10 mouse cellular contexts compared by ENCODE assay signal in genomic region chr1:152578108-152578721, GRCm38 (mm10).
DNase-seq lines count a peak whose midpoint lies in the region; ATAC-seq lines count a peak whose summit lies in the region.
"Had no signal": no experiment of that assay in that cellular context is flagged by ENCODE, and none has a peak within 500 bp of the region (broad histone marks: within the 10 kb centered on the region; RNA-seq: fewer than 3 reads in every experiment).

No protein-coding gene starts in this region.

- ATAC-seq in heart, embryonic 13.5 days (ENCODE audit: extremely low read depth, insufficient number of reproducible peaks, low FRiP score, low TSS enrichment): no peak
- no peak for ATAC-seq in liver, embryonic 11.5 days (replicated peaks; ENCODE audit: low FRiP score)

- no peak overlapping the region for H3K9ac ChIP-seq in heart, embryonic 13.5 days
- no peak overlapping the region for H3K9ac ChIP-seq in liver, embryonic 11.5 days (ENCODE audit: low read depth, low read length)
- H3K9ac ChIP-seq: liver, embryonic 13.5 days had no signal

- H3K27ac ChIP-seq in heart, embryonic 13.5 days (replicated peaks): peak overlapping the region; percentile 17; the same call in 1 of the 2 replicates
- H3K27ac ChIP-seq in embryonic facial prominence, embryonic 10.5 days (replicated peaks): peak overlapping the region; percentile 71
- peak overlapping the region; percentile 67 for H3K27ac ChIP-seq in midbrain, embryonic 10.5 days (replicated peaks)
- no peak overlapping the region for H3K27ac ChIP-seq in liver, embryonic 11.5 days (ENCODE audit: low read depth, low read length)
- H3K27ac ChIP-seq: liver, embryonic 13.5 days had no signal

- H3K4me2 ChIP-seq in heart, embryonic 13.5 days: no peak overlapping the region
- no peak overlapping the region for H3K4me2 ChIP-seq in liver, embryonic 11.5 days
- H3K4me2 ChIP-seq: liver, embryonic 13.5 days had no signal

- peaks cover 87% of the 10 kb centered on the region for H3K4me1 ChIP-seq in heart, embryonic 13.5 days
- H3K4me1 ChIP-seq in embryonic facial prominence, embryonic 10.5 days: peaks cover 97% of the 10 kb centered on the region
- peaks cover 86% of the 10 kb centered on the region for H3K4me1 ChIP-seq in midbrain, embryonic 10.5 days
- H3K4me1 ChIP-seq in liver, embryonic 11.5 days (replicated peaks; ENCODE audit: control insufficient read depth, insufficient read depth, low read length): peaks cover 18% of the 10 kb centered on the region

- H3K27me3 ChIP-seq in heart, embryonic 13.5 days (replicated peaks): no peaks in the 10 kb centered on the region
- H3K27me3 ChIP-seq in embryonic facial prominence, embryonic 10.5 days (replicated peaks; ENCODE audit: low read depth, poor library complexity, severe bottlenecking): peaks cover 21% of the 10 kb centered on the region
- peaks cover 83% of the 10 kb centered on the region for H3K27me3 ChIP-seq in midbrain, embryonic 10.5 days (ENCODE audit: low read depth, poor library complexity, severe bottlenecking)
- 0 out of 2 replicates have a peak, but pooled peaks cover 2% of the 10 kb centered on the region for H3K27me3 ChIP-seq in liver, embryonic 11.5 days (replicated peaks; ENCODE audit: control insufficient read depth, insufficient read depth, low read length)

- H3K9me3 ChIP-seq in heart, embryonic 13.5 days: no peaks in the 10 kb centered on the region
- H3K9me3 ChIP-seq in embryonic facial prominence, embryonic 10.5 days: no peaks in the 10 kb centered on the region
- no peaks in the 10 kb centered on the region for H3K9me3 ChIP-seq in midbrain, embryonic 10.5 days (replicated peaks)
- no peaks in the 10 kb centered on the region for H3K9me3 ChIP-seq in liver, embryonic 11.5 days (ENCODE audit: control insufficient read depth, low read length)
- H3K9me3 ChIP-seq: liver, embryonic 13.5 days had no signal

- no peak overlapping the region for H3K4me3 ChIP-seq in heart, embryonic 13.5 days
- no peak overlapping the region for H3K4me3 ChIP-seq in embryonic facial prominence, embryonic 10.5 days
- H3K4me3 ChIP-seq in midbrain, embryonic 10.5 days: peak overlapping the region; percentile 3; the same call in 1 of the 2 replicates
- H3K4me3 ChIP-seq in liver, embryonic 11.5 days (ENCODE audit: low read depth, low read length): no peak overlapping the region
- H3K4me3 ChIP-seq: liver, embryonic 13.5 days had no signal

- H3K36me3 ChIP-seq in heart, embryonic 13.5 days: 0 out of 2 replicates have a peak, but pooled peaks cover 5% of the 10 kb centered on the region
- no peaks in the 10 kb centered on the region for H3K36me3 ChIP-seq in embryonic facial prominence, embryonic 10.5 days (replicated peaks)
- H3K36me3 ChIP-seq in midbrain, embryonic 10.5 days: no peaks in the 10 kb centered on the region
- H3K36me3 ChIP-seq in liver, embryonic 11.5 days (ENCODE audit: control insufficient read depth, insufficient read depth, low read length): no peaks in the 10 kb centered on the region
- H3K36me3 ChIP-seq: liver, embryonic 13.5 days had no signal

- 71% methylated on average over 19 of the region's 19 CpGs for WGBS in heart, embryonic 13.5 days
- 44% methylated on average over 19 of the region's 19 CpGs for WGBS in embryonic facial prominence, embryonic 10.5 days
- 47% methylated on average over 19 of the region's 19 CpGs for WGBS in midbrain, embryonic 10.5 days
- WGBS in liver, embryonic 11.5 days: 79% methylated on average over 19 of the region's 19 CpGs

- no peak for DNase-seq in heart, adult 8-10 months (ENCODE audit: low spot score)
- peak; percentile 58 for DNase-seq in Muller cell, postnatal 12 days (ENCODE audit: inconsistent ontology term)
- DNase-seq in embryonic facial prominence, embryonic 10.5 days (ENCODE audit: low spot score): no peak
- DNase-seq in midbrain, embryonic 10.5 days (ENCODE audit: low spot score): no peak
- DNase-seq in T-cell, adult 2 months (ENCODE audit: low spot score): no peak
- no peak for DNase-seq in adrenal gland, postnatal 25 days
- no peak for DNase-seq in liver, embryonic 11.5 days (ENCODE audit: low spot score)
- DNase-seq: liver, embryonic 13.5 days; thymus, adult 18-20 months had no signal
